Mouse (Mus musculus) neural tube, embryonic 15.5 days (tissue): ENCODE data around the gene Slc12a8. TPM values are rescaled to one million over a fixed set of nuclear protein-coding genes. Genes with fewer than 3 reads are reported as not detected.
"Not testable (repeated sequence)": the region's sequence is repeated elsewhere in the genome, so short reads cannot be mapped to it uniquely, and the experiment has no call there.

Experiments
- ATAC-seq: fragments of 200-750 bp; cut with Nextera tagmentation; 2 replicates; pipeline ENCODE4 v1.8.0; 2017; ENCODE audit warnings: mild to moderate bottlenecking, moderate TSS enrichment, moderate library complexity; ENCODE audit not compliant: low FRiP score
- H3K27ac ChIP-seq: fragments of 300-500 bp; sonication (generic); replicated peaks from 2 replicates; pipeline ENCODE4 v1.5.1; 2015; ENCODE audit warnings: mild to moderate bottlenecking, inconsistent platforms
- H3K27me3 ChIP-seq: fragments of 300-500 bp; sonication (generic); replicated peaks from 2 replicates; pipeline ENCODE4 v1.6.1; 2015; ENCODE audit warnings: inconsistent platforms
- H3K36me3 ChIP-seq: fragments of 300-500 bp; sonication (generic); 2 replicates; pipeline ENCODE4 v1.6.1; 2015; ENCODE audit warnings: inconsistent platforms
- H3K4me1 ChIP-seq: fragments of 300-500 bp; sonication (generic); 2 replicates; pipeline ENCODE4 v1.6.1; 2015; ENCODE audit warnings: inconsistent platforms
- H3K4me2 ChIP-seq: fragments of 300-500 bp; sonication (generic); 2 replicates; pipeline ENCODE4 v1.6.1; 2015; ENCODE audit warnings: inconsistent platforms, mild to moderate bottlenecking, moderate library complexity
- H3K4me3 ChIP-seq: fragments of 300-500 bp; sonication (generic); replicated peaks from 2 replicates; pipeline ENCODE4 v1.5.1; 2015; ENCODE audit warnings: mild to moderate bottlenecking, inconsistent platforms
- H3K9ac ChIP-seq: fragments of 300-500 bp; sonication (generic); replicated peaks from 2 replicates; pipeline ENCODE4 v1.6.1; 2015; ENCODE audit warnings: mild to moderate bottlenecking, inconsistent platforms
- H3K9me3 ChIP-seq: fragments of 300-500 bp; sonication (generic); replicated peaks from 2 replicates; pipeline ENCODE4 v1.6.1; 2016; ENCODE audit warnings: inconsistent platforms
- WGBS: fragments of 180-500 bp; shearing (Covaris S2); methylation state at CpG from one replicate; pipeline ENCODE4 v1.1.7; 2015; ENCODE audit warnings: mixed read lengths; 5-methylcytosine and 5-hydroxymethylcytosine counted together
- polyA plus RNA-seq: library from polyadenylated mRNA; unstranded; fragments of >200 nt; fragmentation: Nextera tagmentation; extraction: Ambion mirVana; gene quantifications from 2 replicates; pipeline ENCODE4 v1.2.1, GENCODE M21; 2015

The Slc12a8 gene
- 0.72 and 0.97 TPM in 2 replicates for polyA plus RNA-seq

DNA sequence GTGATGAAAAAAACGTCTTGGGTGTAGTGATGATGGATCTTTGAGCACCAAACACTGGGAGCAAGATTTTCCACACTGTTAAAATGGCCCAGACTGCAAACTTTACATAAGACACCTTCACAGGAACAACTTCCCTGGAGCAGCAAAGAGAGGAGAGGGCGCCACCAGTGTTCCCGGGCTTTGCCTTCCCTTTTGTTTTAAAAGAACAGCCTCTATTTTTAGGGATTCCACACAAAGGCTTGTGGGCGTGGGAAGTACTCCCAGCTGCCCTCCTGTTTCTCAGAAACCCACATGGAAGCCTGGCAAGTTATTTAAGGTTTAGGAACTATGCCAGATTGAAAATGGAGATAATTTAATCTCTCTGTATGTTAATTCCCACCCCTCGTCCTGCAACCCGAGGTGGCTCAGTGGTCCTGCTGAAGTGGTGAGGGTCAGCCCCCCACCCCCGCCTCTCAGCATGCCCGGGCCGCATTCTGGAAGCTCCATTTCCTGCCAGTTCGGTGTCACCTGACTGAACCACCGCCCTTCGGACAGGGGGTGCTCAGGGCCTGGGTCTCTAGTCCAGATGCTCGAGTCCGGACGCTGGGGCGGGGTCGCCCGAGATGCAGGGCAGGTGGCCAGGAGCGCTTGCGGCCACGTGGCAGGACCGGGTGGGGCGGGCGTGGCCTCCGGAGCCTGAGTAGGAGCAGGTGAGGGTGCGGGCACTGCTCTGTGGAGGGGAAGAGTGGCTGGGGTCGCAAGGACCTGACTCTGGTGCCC lies at the start of gene Slc12a8:
Gene Slc12a8 (plus strand): TSS at position 522 of the 759 bp plus-strand sequence.
- H3K27ac ChIP-seq: no peak within 1 kb of the TSS
- no peaks in the 10 kb centered on the region for H3K27me3 ChIP-seq
- H3K4me3 ChIP-seq: peak within 1 kb of the TSS; percentile 34
- H3K9me3 ChIP-seq: no peaks in the 10 kb centered on the region
- peak within 1 kb of the TSS; percentile 40 for H3K9ac ChIP-seq
- no peaks in the 10 kb centered on the region for H3K36me3 ChIP-seq
- 8% methylated on average over 27 of the region's 27 CpGs for WGBS
- H3K4me1 ChIP-seq: peaks cover 15% of the 10 kb centered on the region
- 0 out of 2 replicates have a peak, but pooled peaks have one; percentile 31 for ATAC-seq
- H3K4me2 ChIP-seq: peak within 1 kb of the TSS; percentile 80

DNA sequence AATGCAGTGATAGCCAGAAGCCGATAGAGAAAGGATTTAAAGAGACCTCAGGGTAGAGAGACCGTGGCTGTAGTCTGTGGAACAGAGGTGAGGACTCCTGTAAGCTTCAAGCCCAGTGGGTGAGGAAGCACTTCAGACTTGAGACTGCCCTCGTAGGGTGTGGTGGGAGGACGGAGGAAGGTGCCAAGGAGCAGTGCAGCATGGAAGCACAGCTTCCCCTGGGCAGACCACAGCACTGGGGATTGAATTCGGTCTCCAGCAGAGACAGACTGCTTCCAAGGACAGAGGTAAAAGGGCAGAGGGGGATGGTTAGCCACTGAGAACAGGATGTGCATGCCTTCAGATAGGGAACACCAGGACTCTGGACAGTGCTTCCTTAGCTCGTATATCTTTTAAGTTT lies 49.7 kb upstream of the Slc12a8 start:
- ATAC-seq: no peak
- 0 out of 2 replicates have a peak, but pooled peaks cover 6% of the 10 kb centered on the region for H3K4me1 ChIP-seq
- no peak overlapping the region for H3K4me2 ChIP-seq
- WGBS: 74% methylated on average over 6 of the region's 6 CpGs
- no peak overlapping the region for H3K9ac ChIP-seq
- H3K9me3 ChIP-seq: no peaks in the 10 kb centered on the region
- H3K4me3 ChIP-seq: no peak overlapping the region
- H3K27ac ChIP-seq: no peak overlapping the region
- H3K36me3 ChIP-seq: 0 out of 2 replicates have a peak, but pooled peaks cover 3% of the 10 kb centered on the region
- H3K27me3 ChIP-seq: no peaks in the 10 kb centered on the region

DNA sequence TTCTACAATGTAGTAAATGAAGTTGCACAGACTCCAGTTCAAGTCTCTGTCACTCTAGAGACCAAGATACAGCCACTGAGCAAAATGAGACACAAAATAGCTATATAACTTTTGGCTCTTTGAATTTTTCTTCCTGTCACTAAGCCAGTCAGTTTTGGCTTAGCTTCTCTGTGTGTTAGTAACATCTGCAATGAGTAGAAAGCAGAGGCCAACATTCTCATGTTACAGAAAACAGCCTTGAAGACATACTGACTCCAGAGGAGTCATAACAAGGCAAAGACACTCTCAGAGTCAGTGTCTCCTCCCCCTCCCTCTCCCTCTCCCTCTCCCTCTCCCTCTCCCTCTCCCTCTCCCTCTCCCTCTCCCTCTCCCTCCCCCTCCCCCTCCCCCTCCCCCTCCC lies 47.2 kb upstream of the Slc12a8 start:
- H3K27ac ChIP-seq: no peak overlapping the region
- H3K4me3 ChIP-seq: no peak overlapping the region
- no peak for ATAC-seq
- H3K4me1 ChIP-seq: 0 out of 2 replicates have a peak, but pooled peaks cover 5% of the 10 kb centered on the region
- H3K27me3 ChIP-seq: no peaks in the 10 kb centered on the region
- no peaks in the 10 kb centered on the region for H3K9me3 ChIP-seq
- H3K9ac ChIP-seq: no peak overlapping the region
- peaks cover 9% of the 10 kb centered on the region for H3K36me3 ChIP-seq
- no peak overlapping the region for H3K4me2 ChIP-seq

DNA sequence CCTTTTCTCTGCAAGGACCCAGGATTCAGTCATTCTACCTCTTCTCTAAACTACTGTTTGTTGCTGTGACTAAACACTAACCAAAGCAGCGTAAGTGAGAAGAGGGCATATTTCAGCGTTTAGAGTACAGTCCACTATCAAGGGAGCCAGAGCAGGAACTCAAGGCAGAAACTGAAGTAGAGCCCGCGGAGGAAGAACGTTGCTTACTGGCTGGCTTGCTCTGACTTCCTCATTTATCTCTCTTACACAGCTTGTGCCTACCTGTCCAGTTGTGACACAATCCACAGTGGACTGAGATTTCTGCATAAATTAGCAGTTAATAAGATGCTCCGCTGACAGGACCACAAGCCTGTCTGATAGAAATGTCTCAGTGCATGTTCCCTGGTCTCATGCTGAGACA lies 42.7 kb upstream of the Slc12a8 start:
- Histone ChIP-seq H3K36me3 (peaks cover 22% of the 10 kb centered on the region), H3K4me2 (no peak overlapping the region), H3K27ac (no peak overlapping the region), H3K9ac (no peak overlapping the region), H3K9me3 (no peaks in the 10 kb centered on the region), H3K4me3 (no peak overlapping the region), H3K27me3 (no peaks in the 10 kb centered on the region), H3K4me1 (no peaks in the 10 kb centered on the region)
- ATAC-seq: no peak
- WGBS: 89% methylated on average over 6 of the region's 6 CpGs

DNA sequence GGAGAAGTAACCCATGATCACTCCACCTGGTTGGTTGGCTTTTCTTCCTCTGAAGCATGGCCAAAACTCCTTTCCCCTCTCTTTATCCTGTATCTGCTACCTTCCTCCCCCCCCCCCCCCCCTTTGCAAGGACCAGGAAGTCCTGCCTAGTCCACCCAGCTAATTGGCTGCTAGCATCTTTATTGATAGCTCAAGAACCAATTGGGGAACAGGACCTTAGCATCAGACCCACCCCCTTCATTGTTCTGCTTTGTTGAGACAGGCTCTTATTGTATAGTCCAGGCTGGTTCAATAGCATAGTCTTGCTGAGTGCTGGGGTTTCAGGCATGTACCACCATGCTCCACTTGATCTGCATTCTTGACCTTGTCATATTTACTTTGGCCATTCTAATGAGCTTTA lies 37.2 kb upstream of the Slc12a8 start:
- no peak for ATAC-seq
- Histone ChIP-seq H3K4me2 (no peak overlapping the region), H3K27ac (no peak overlapping the region), H3K4me3 (no peak overlapping the region), H3K27me3 (no peaks in the 10 kb centered on the region), H3K4me1 (no peaks in the 10 kb centered on the region), H3K36me3 (peaks cover 18% of the 10 kb centered on the region), H3K9me3 (no peaks in the 10 kb centered on the region), H3K9ac (no peak overlapping the region)

DNA sequence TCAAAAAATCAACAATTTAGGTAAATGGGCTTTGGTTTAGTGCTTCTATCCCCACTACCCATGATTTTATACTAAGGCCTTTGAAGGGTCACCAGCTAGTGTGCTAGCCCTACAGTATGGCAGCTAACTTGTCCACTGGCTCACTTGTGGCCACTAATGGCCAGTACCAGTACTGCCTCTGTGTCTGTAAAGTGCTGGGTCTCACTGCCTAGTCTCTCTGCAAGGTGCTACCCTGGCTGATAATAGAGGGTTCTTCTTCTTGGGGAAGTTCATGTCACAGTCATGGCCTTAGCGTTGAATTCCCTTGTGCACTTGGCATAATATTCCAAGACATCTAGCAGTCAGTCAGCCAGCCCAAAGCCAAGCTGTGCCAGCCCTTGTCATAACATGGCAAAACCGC lies 36.0 kb upstream of the Slc12a8 start:
- Histone ChIP-seq H3K27me3 (no peaks in the 10 kb centered on the region), H3K4me1 (no peaks in the 10 kb centered on the region), H3K9me3 (no peaks in the 10 kb centered on the region), H3K4me2 (no peak overlapping the region), H3K27ac (no peak overlapping the region), H3K9ac (no peak overlapping the region), H3K4me3 (no peak overlapping the region), H3K36me3 (peaks cover 10% of the 10 kb centered on the region)
- WGBS: 97% methylated on average over 2 of the region's 2 CpGs
- no peak for ATAC-seq

DNA sequence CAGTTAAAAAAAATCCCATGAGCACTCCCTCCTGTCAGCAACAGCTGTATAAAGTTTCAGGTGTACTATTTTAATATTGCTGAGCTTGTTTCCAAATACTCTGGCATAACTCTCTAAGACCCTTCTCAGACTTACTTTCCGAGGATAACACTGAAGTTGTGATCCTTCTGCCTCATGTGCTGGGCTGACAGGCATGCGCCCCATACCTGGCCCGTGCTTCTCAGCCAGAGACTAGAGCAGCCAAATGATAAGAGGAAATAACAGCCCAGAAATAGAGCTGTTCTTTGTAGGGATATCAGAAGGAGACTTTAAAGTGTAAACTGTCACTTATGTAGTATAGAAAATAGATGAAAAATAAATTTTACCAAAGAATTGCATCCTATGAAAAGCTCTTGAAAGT lies 34.8 kb upstream of the Slc12a8 start:
- Histone ChIP-seq H3K36me3 (0 out of 2 replicates have a peak, but pooled peaks cover 3% of the 10 kb centered on the region), H3K27ac (no peak overlapping the region), H3K4me3 (no peak overlapping the region), H3K4me2 (no peak overlapping the region), H3K9me3 (no peaks in the 10 kb centered on the region), H3K4me1 (no peaks in the 10 kb centered on the region), H3K27me3 (no peaks in the 10 kb centered on the region), H3K9ac (no peak overlapping the region)
- WGBS: 95% methylated on average over 3 of the region's 3 CpGs
- no peak for ATAC-seq

DNA sequence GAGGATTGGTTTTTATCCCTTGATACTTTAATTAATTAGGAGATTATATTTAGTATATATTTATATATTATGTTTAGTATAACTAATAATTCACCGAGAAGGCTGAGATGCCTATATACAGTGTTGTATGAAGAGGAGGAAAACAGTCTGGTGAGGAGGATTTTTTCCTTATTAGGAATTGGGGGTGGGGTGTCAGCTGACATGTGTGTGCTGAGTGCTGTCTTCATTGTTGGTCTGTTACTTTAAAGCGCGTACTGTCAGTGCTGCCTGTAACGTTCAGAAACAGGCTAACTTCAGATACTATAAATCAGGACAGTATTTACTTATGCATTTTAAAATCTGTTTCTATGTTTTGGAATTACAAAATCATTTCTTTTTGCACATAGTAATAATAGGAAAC lies 29.4 kb upstream of the Slc12a8 start:
- WGBS: 78% methylated on average over 4 of the region's 4 CpGs
- no peak overlapping the region for H3K27ac ChIP-seq
- H3K4me3 ChIP-seq: no peak overlapping the region
- no peak for ATAC-seq
- H3K4me2 ChIP-seq: no peak overlapping the region
- no peaks in the 10 kb centered on the region for H3K27me3 ChIP-seq
- H3K36me3 ChIP-seq: 0 out of 2 replicates have a peak, but pooled peaks cover 9% of the 10 kb centered on the region
- no peak overlapping the region for H3K9ac ChIP-seq
- no peaks in the 10 kb centered on the region for H3K4me1 ChIP-seq
- H3K9me3 ChIP-seq: no peaks in the 10 kb centered on the region

DNA sequence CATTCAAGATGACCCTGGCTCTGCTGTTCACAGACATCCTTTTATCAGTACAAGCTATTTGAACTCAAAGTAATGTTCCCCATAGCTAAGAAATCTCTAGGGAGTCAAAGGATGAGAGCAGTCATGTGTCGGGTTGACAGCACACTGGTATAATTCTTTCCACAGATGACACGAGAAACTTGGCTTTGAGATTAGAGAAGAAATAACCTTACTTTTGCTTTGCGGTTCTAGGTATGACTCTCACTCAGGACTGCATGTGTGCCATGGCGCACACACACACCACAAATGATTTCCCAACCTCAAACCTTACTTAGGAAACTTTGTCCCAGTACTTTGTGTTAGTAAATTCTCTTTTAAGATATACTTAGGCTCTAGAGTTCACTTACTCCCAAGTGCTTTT lies 22.8 kb upstream of the Slc12a8 start:
- H3K36me3 ChIP-seq: peaks cover 23% of the 10 kb centered on the region
- no peak overlapping the region for H3K27ac ChIP-seq
- no peak for ATAC-seq
- no peak overlapping the region for H3K4me2 ChIP-seq
- no peak overlapping the region for H3K9ac ChIP-seq
- H3K9me3 ChIP-seq: no peaks in the 10 kb centered on the region
- no peak overlapping the region for H3K4me3 ChIP-seq
- H3K27me3 ChIP-seq: no peaks in the 10 kb centered on the region
- H3K4me1 ChIP-seq: no peaks in the 10 kb centered on the region
- WGBS: 94% methylated on average over 4 of the region's 4 CpGs

DNA sequence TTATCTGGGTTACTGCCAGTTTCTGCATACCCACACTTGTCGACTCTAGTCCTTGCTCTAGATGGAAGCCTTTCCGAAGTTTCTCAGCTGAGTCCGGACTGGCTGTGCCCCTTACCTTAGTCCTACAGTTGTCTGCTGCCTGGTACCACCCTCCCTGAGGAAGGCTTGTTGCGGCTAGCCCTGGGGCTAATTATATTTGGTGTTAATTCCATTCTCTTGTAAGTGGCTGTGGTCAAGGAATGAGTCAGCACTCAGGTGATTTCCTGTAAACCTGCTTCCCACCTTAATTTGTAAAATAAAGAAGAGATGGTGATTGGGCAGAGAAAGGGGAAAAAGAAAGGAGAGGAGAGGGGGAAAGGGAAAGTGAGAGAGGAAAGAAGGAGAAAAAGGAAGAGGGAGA lies 9.0 kb upstream of the Slc12a8 start:
- Histone ChIP-seq H3K36me3 (peaks cover 13% of the 10 kb centered on the region), H3K27ac (no peak overlapping the region), H3K27me3 (no peaks in the 10 kb centered on the region), H3K9me3 (0 out of 2 replicates have a peak, but pooled peaks cover 5% of the 10 kb centered on the region), H3K4me2 (no peak overlapping the region), H3K9ac (no peak overlapping the region), H3K4me1 (no peaks in the 10 kb centered on the region), H3K4me3 (no peak overlapping the region)
- no peak for ATAC-seq
- 93% methylated on average over 4 of the region's 4 CpGs for WGBS

DNA sequence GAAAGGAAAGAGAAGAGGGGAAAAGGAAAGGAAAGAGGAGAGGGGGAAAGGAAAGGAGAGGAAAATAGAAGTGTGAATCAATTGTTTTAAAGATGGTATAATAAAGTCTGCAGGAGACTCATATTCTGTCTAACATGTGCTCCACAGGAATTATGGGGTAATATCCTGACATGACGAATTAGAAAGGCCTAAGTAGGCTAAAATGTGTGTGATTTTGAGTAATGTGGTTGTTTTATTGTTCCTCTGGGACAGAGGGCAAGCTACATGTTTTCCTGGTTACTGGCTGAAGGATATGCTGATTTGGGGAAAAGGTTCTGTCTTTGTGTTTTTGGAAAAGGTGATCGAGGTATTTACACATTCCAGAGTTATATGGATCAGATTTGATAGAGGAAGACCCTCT lies 7.9 kb upstream of the Slc12a8 start:
- H3K27ac ChIP-seq, ATAC-seq, H3K4me1 ChIP-seq, H3K4me2 ChIP-seq, H3K9me3 ChIP-seq, H3K27me3 ChIP-seq, H3K4me3 ChIP-seq, H3K9ac ChIP-seq: not testable (repeated sequence)
- WGBS: 81% methylated on average over 2 of the region's 2 CpGs
- H3K36me3 ChIP-seq: peaks cover 11% of the 10 kb centered on the region

DNA sequence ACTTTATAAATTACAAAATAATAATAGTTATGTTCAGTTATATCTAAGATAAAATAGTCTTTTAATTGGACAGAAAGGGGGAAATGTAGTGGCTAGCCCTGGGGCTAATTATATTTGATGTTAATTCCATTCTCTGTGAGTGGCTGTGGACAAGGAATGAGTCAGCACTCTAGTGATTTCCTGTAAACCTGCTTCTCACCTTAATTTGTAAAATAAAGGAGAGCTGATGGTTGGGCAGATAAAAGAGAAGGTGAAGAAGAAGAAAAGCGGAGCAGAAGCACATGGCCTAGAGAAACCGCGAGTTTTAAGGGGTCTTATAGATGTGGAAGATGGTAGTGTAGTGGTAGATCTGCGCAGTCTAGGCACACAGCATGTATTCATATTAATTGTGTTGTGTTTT lies 6.3 kb upstream of the Slc12a8 start:
- not testable (repeated sequence) for H3K4me1 ChIP-seq, H3K27me3 ChIP-seq, H3K9me3 ChIP-seq, ATAC-seq, H3K36me3 ChIP-seq, H3K27ac ChIP-seq, H3K9ac ChIP-seq, H3K4me3 ChIP-seq, H3K4me2 ChIP-seq
- 94% methylated on average over 4 of the region's 4 CpGs for WGBS
